Comparison of ENCODE assay signal across 12 mouse cellular contexts in the genomic region with DNA sequence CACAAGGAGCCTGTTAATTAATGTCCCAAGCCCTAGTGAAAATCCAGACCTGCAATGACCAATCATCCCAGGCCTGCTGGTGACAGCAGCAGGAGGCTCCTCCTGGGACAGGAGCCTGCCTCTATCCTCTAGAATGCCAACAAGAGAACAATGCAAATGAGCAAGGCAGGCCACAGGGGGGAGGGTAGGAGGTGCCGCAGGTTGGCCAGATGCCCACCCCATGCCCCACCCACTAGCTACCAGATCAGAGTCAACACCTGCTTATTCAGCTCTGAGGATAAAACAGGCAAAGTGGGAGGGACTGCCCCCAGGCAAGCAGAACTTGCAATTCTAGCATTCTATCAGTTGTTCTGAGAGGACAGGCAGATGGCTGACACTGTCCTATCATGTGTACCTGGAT. TPM values are rescaled to one million over a fixed set of nuclear protein-coding genes. Genes with fewer than 3 reads are reported as not detected.
DNase-seq lines count a peak whose midpoint lies in the region; ATAC-seq lines count a peak whose summit lies in the region.
"Had no signal": no experiment of that assay in that cellular context is flagged by ENCODE, and none has a peak within 500 bp of the region (broad histone marks: within the 10 kb centered on the region; RNA-seq: fewer than 3 reads in every experiment).

No protein-coding gene starts in this region.

- no peak for ATAC-seq in kidney, embryonic 14.5 days (ENCODE audit: low FRiP score, low TSS enrichment)
- ATAC-seq in CD4-positive, CD25-positive, alpha-beta regulatory T cell, adult 4 months = peak; percentile 34
- ATAC-seq: forebrain, embryonic 13.5 days had no signal

- H3K4me3 ChIP-seq in kidney, embryonic 14.5 days (ENCODE audit: low read length) = no peak overlapping the region
- H3K4me3 ChIP-seq: forebrain, embryonic 13.5 days had no signal

- H3K9me3 ChIP-seq in kidney, embryonic 14.5 days (ENCODE audit: control insufficient read depth, low read length) = no peaks in the 10 kb centered on the region
- H3K9me3 ChIP-seq: forebrain, embryonic 13.5 days had no signal

- no peak overlapping the region for H3K9ac ChIP-seq in kidney, embryonic 14.5 days (ENCODE audit: low read depth, low read length)
- H3K9ac ChIP-seq: forebrain, embryonic 13.5 days had no signal

- H3K27ac ChIP-seq in kidney, embryonic 14.5 days (ENCODE audit: low read depth, low read length) = no peak overlapping the region
- H3K27ac ChIP-seq: forebrain, embryonic 13.5 days; macrophage had no signal

- no peaks in the 10 kb centered on the region for H3K27me3 ChIP-seq in kidney, embryonic 14.5 days (ENCODE audit: control insufficient read depth, insufficient read depth, low read length)
- H3K27me3 ChIP-seq: forebrain, embryonic 13.5 days had no signal

- no peak overlapping the region for H3K4me2 ChIP-seq in kidney, embryonic 14.5 days (replicated peaks; ENCODE audit: low read depth, low read length)
- H3K4me2 ChIP-seq: forebrain, embryonic 13.5 days had no signal

- DNase-seq in kidney, adult 11 months = peak; percentile 74
- DNase-seq in brain, adult 2 months (ENCODE audit: low read depth, low spot score) = peak; percentile 48
- DNase-seq in kidney, postnatal 14 days = peak; percentile 65
- DNase-seq in embryo, embryonic 10.5 days (ENCODE audit: low spot score) = no peak
- no peak for DNase-seq in adrenal gland, postnatal 25 days
- no peak for DNase-seq in adrenal gland, adult 2 months
- DNase-seq: heart, postnatal 36 days; thymus, postnatal 14 days had no signal

- H3K4me1 ChIP-seq in kidney, embryonic 14.5 days (ENCODE audit: control insufficient read depth, insufficient read depth, low read length) = 0 out of 2 replicates have a peak, but pooled peaks cover 4% of the 10 kb centered on the region

- H3K36me3 ChIP-seq in kidney, embryonic 14.5 days (ENCODE audit: control insufficient read depth, insufficient read depth, low read length) = peaks cover 79% of the 10 kb centered on the region

- WGBS in kidney, embryonic 14.5 days = 92% methylated on average over 1 of the region's 1 CpGs

RNA-seq across cellular contexts. Expression of a gene that starts 42.0 kb away (rescaled TPM):
- 21.2 and 26.5 TPM in 2 replicates for polyA plus RNA-seq in kidney, embryonic 14.5 days (2014; fragmentation: Nextera tagmentation; extraction: Ambion mirVana)
- polyA plus RNA-seq in CD4-positive, CD25-positive, alpha-beta regulatory T cell, adult 4 months (2017; shearing (Covaris generic)) = 1 to 10 TPM; 7.2 to 8.0 TPM
- 92.7 and 98.6 TPM in 2 replicates for total RNA-seq in adrenal gland, postnatal 25 days (2021)
- total RNA-seq in adrenal gland, adult 2 months (2021) = 100 to 1,000 TPM in 1 of 2 experiments, 10 to 100 TPM in 1; 97.6 to 121 TPM
- 24.4 and 26.2 TPM in 2 replicates for polyA plus RNA-seq in adrenal gland, adult 2 months (2012; rRNA removed)

RNA-seq across cellular contexts. Expression of a gene that starts 55.0 kb away (rescaled TPM):
- 738 and 891 TPM in 2 replicates for polyA plus RNA-seq in kidney, embryonic 14.5 days (2014; fragmentation: Nextera tagmentation; extraction: Ambion mirVana)
- 1,000 to 10,000 TPM; 1,708 to 1,898 TPM for polyA plus RNA-seq in CD4-positive, CD25-positive, alpha-beta regulatory T cell, adult 4 months (2017; shearing (Covaris generic))
- 923 and 949 TPM in 2 replicates for total RNA-seq in adrenal gland, postnatal 25 days (2021)
- 1,000 to 10,000 TPM; 1,030 to 1,071 TPM for total RNA-seq in adrenal gland, adult 2 months (2021)
- polyA plus RNA-seq in adrenal gland, adult 2 months (2012; rRNA removed) = 157 and 194 TPM in 2 replicates

Comparison
In these comparisons a context has a peak if more than half of its experiments do, and no peak if none do; other contexts are left out.
1. DNase-seq: peak in kidney, adult 11 months (single experiment), brain, adult 2 months (single experiment) and kidney, postnatal 14 days (single experiment); none in embryo, embryonic 10.5 days (single experiment), adrenal gland, postnatal 25 days (single experiment) and adrenal gland, adult 2 months (single experiment).